8 mouse cellular contexts compared by ENCODE assay signal in the genomic region with DNA sequence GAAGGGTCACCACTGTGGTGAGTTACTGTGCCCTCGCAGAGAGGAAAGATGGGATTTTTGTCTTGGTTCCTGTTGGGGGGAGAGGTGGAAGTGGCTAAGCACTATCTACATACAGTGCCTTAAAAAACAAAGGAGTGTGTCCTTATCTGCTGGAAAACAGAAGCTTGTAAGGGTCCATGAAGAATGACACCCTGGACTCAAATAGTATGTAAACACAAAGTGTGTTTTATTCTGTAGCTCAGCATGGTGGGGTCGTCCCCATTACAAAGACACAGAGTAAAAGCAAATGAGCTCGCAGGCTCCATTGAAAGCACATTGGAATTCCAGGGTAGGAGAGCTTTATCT. TPM values are rescaled to one million over a fixed set of nuclear protein-coding genes. Genes with fewer than 3 reads are reported as not detected.
DNase-seq lines count a peak whose midpoint lies in the region; ATAC-seq and TF ChIP-seq lines count a peak whose summit lies in the region.

No protein-coding gene starts in this region.

- 23% methylated on average over 3 of the region's 3 CpGs for WGBS in liver, adult 2 months
- 43% methylated on average over 3 of the region's 3 CpGs for WGBS in embryonic facial prominence, embryonic 11.5 days
- 32% methylated on average over 3 of the region's 3 CpGs for WGBS in intestine, embryonic 15.5 days
- 35% methylated on average over 3 of the region's 3 CpGs for WGBS in neural tube, embryonic 12.5 days
- 55% methylated on average over 3 of the region's 3 CpGs for WGBS in thymus, adult 2 months

- peak overlapping the region; percentile 64 for H3K4me2 ChIP-seq in embryonic facial prominence, embryonic 11.5 days (ENCODE audit: low read depth, low read length)
- H3K4me2 ChIP-seq in intestine, embryonic 15.5 days (replicated peaks) = peak overlapping the region; percentile 86
- H3K4me2 ChIP-seq in neural tube, embryonic 12.5 days (replicated peaks) = peak overlapping the region; percentile 73

- H3K79me2 ChIP-seq in liver, adult 2 months (ENCODE audit: control insufficient read depth, insufficient read depth, low read length) = no peaks in the 10 kb centered on the region

- H3K9me3 ChIP-seq in embryonic facial prominence, embryonic 11.5 days (replicated peaks; ENCODE audit: control insufficient read depth, low read length) = no peaks in the 10 kb centered on the region
- no peaks in the 10 kb centered on the region for H3K9me3 ChIP-seq in intestine, embryonic 15.5 days
- H3K9me3 ChIP-seq in neural tube, embryonic 12.5 days = no peaks in the 10 kb centered on the region

- no peak for TF ChIP-seq CTCF in liver, adult 2 months (IDR thresholded peaks at IDR 0.05; ENCODE audit: low read depth, low read length)
- no peak for TF ChIP-seq CTCF in thymus, adult 2 months (IDR thresholded peaks at IDR 0.05; ENCODE audit: borderline replicate concordance, control insufficient read depth, extremely low read depth, insufficient read depth, low read length, poor library complexity)

- peak overlapping the region; percentile 81 for H3K27ac ChIP-seq in liver, adult 2 months (replicated peaks; ENCODE audit: insufficient read depth, low read depth, low read length)
- no peak overlapping the region for H3K27ac ChIP-seq in embryonic facial prominence, embryonic 11.5 days (replicated peaks; ENCODE audit: low read depth, low read length)
- peak overlapping the region; percentile 89 for H3K27ac ChIP-seq in intestine, embryonic 15.5 days
- no peak overlapping the region for H3K27ac ChIP-seq in neural tube, embryonic 12.5 days
- H3K27ac ChIP-seq in thymus, adult 2 months (ENCODE audit: control insufficient read depth, insufficient read depth, low read length) = no peak overlapping the region

- no peak for TF ChIP-seq POLR2A in liver, adult 2 months (IDR thresholded peaks at IDR 0.05; ENCODE audit: extremely low read depth, insufficient read depth, low read length)
- no peak for TF ChIP-seq POLR2A in thymus, adult 2 months (IDR thresholded peaks at IDR 0.05; ENCODE audit: control insufficient read depth, extremely low read depth, insufficient read depth, low read length, poor library complexity)

- H3K4me1 ChIP-seq in liver, adult 2 months (ENCODE audit: control insufficient read depth, insufficient read depth, low read length) = peaks cover 8% of the 10 kb centered on the region; the same call in 1 of the 2 replicates
- H3K4me1 ChIP-seq in embryonic facial prominence, embryonic 11.5 days (ENCODE audit: control insufficient read depth, insufficient read depth, low read length) = no peaks in the 10 kb centered on the region
- H3K4me1 ChIP-seq in intestine, embryonic 15.5 days (replicated peaks) = peaks cover 4% of the 10 kb centered on the region; the same call in 1 of the 2 replicates
- H3K4me1 ChIP-seq in neural tube, embryonic 12.5 days = peaks cover 5% of the 10 kb centered on the region; the same call in 1 of the 2 replicates
- H3K4me1 ChIP-seq in thymus, adult 2 months (replicated peaks; ENCODE audit: control insufficient read depth, insufficient read depth, low read length) = 0 out of 2 replicates have a peak, but pooled peaks cover 5% of the 10 kb centered on the region

- H3K27me3 ChIP-seq in liver, adult 2 months (ENCODE audit: control insufficient read depth, insufficient read depth, low read length) = no peaks in the 10 kb centered on the region
- no peaks in the 10 kb centered on the region for H3K27me3 ChIP-seq in embryonic facial prominence, embryonic 11.5 days (ENCODE audit: control insufficient read depth, insufficient read depth, low read length)
- H3K27me3 ChIP-seq in intestine, embryonic 15.5 days (replicated peaks) = no peaks in the 10 kb centered on the region
- H3K27me3 ChIP-seq in neural tube, embryonic 12.5 days (replicated peaks) = no peaks in the 10 kb centered on the region
- no peaks in the 10 kb centered on the region for H3K27me3 ChIP-seq in thymus, adult 2 months (ENCODE audit: control insufficient read depth, insufficient read depth, low read length)

- peaks cover 7% of the 10 kb centered on the region for H3K36me3 ChIP-seq in liver, adult 2 months (ENCODE audit: control insufficient read depth, insufficient read depth, low read length)
- H3K36me3 ChIP-seq in embryonic facial prominence, embryonic 11.5 days (replicated peaks; ENCODE audit: control insufficient read depth, insufficient read depth, low read depth, low read length) = no peaks in the 10 kb centered on the region
- no peaks in the 10 kb centered on the region for H3K36me3 ChIP-seq in intestine, embryonic 15.5 days
- no peaks in the 10 kb centered on the region for H3K36me3 ChIP-seq in neural tube, embryonic 12.5 days
- no peaks in the 10 kb centered on the region for H3K36me3 ChIP-seq in thymus, adult 2 months (ENCODE audit: control insufficient read depth, insufficient read depth, low read length)

- H3K4me3 ChIP-seq in liver, adult 2 months (ENCODE audit: insufficient read depth, low read depth, low read length) = peak overlapping the region; percentile 74
- H3K4me3 ChIP-seq in embryonic facial prominence, embryonic 11.5 days (ENCODE audit: low read depth, low read length) = peak overlapping the region; percentile 66
- peak overlapping the region; percentile 73 for H3K4me3 ChIP-seq in intestine, embryonic 15.5 days (replicated peaks)
- H3K4me3 ChIP-seq in neural tube, embryonic 12.5 days = peak overlapping the region; percentile 53
- no peak overlapping the region for H3K4me3 ChIP-seq in thymus, adult 2 months (ENCODE audit: control insufficient read depth, insufficient read depth, low read length)

- ATAC-seq in embryonic facial prominence, embryonic 11.5 days (replicated peaks; ENCODE audit: insufficient number of reproducible peaks, low FRiP score, low TSS enrichment, low read depth) = no peak
- no peak; the same call in 1 of the 2 replicates for ATAC-seq in intestine, embryonic 15.5 days
- no peak; the same call in 1 of the 2 replicates for ATAC-seq in neural tube, embryonic 12.5 days (ENCODE audit: low FRiP score, low read depth)

- DNase-seq in liver, adult 2 months (ENCODE audit: extremely low read depth, low read depth, low spot score) = no peak
- DNase-seq in liver = no peak
- no peak for DNase-seq in embryonic facial prominence, embryonic 11.5 days (ENCODE audit: low spot score)
- DNase-seq in thymus, postnatal 14 days = no peak
- no peak for DNase-seq in thymus, adult 2 months
- no peak for DNase-seq in kidney, postnatal 36 days

- peak overlapping the region; percentile 87; the same call in 1 of the 2 replicates for H3K9ac ChIP-seq in liver, adult 2 months (ENCODE audit: low read depth, low read length)
- H3K9ac ChIP-seq in embryonic facial prominence, embryonic 11.5 days (replicated peaks; ENCODE audit: low read length) = peak overlapping the region; percentile 81
- peak overlapping the region; percentile 87 for H3K9ac ChIP-seq in intestine, embryonic 15.5 days
- H3K9ac ChIP-seq in neural tube, embryonic 12.5 days = peak overlapping the region; percentile 63

RNA-seq across cellular contexts. Expression of a gene that starts 0.8 kb away (rescaled TPM):
- total RNA-seq in liver, adult 2 months (2014; rRNA removed) = 9.3 and 14.3 TPM in 2 replicates
- polyA plus RNA-seq in liver, adult 2 months (2012; rRNA removed) = 7.8 and 9.7 TPM in 2 replicates
- 17.5 and 18.5 TPM in 2 replicates for polyA plus RNA-seq in embryonic facial prominence, embryonic 11.5 days (2014; fragmentation: Nextera tagmentation; extraction: Ambion mirVana)
- 14.2 and 18.3 TPM in 2 replicates for polyA plus RNA-seq in intestine, embryonic 15.5 days (2015; fragmentation: Nextera tagmentation; extraction: Ambion mirVana)
- 18.5 and 18.6 TPM in 2 replicates for polyA plus RNA-seq in neural tube, embryonic 12.5 days (2016; fragmentation: Nextera tagmentation; extraction: Ambion mirVana)
- polyA plus RNA-seq in thymus, adult 2 months (2012; rRNA removed) = 10.7 and 12.1 TPM in 2 replicates

RNA-seq across cellular contexts. Expression of a gene that starts 45.0 kb away (rescaled TPM):
- total RNA-seq in liver, adult 2 months (2014; rRNA removed) = 303 and 359 TPM in 2 replicates
- polyA plus RNA-seq in liver, adult 2 months (2012; rRNA removed) = 165 and 187 TPM in 2 replicates
- 455 and 466 TPM in 2 replicates for polyA plus RNA-seq in embryonic facial prominence, embryonic 11.5 days (2014; fragmentation: Nextera tagmentation; extraction: Ambion mirVana)
- polyA plus RNA-seq in intestine, embryonic 15.5 days (2015; fragmentation: Nextera tagmentation; extraction: Ambion mirVana) = 193 and 208 TPM in 2 replicates
- polyA plus RNA-seq in neural tube, embryonic 12.5 days (2016; fragmentation: Nextera tagmentation; extraction: Ambion mirVana) = 253 and 263 TPM in 2 replicates
- polyA plus RNA-seq in thymus, adult 2 months (2012; rRNA removed) = 70.4 and 75.9 TPM in 2 replicates

RNA-seq across cellular contexts. Expression of a gene that starts 45.3 kb away (rescaled TPM):
- 22.8 and 30.3 TPM in 2 replicates for total RNA-seq in liver, adult 2 months (2014; rRNA removed)
- 5.3 and 6.4 TPM in 2 replicates for polyA plus RNA-seq in liver, adult 2 months (2012; rRNA removed)
- 41.9 and 49.6 TPM in 2 replicates for polyA plus RNA-seq in embryonic facial prominence, embryonic 11.5 days (2014; fragmentation: Nextera tagmentation; extraction: Ambion mirVana)
- polyA plus RNA-seq in intestine, embryonic 15.5 days (2015; fragmentation: Nextera tagmentation; extraction: Ambion mirVana) = 27.4 and 30.7 TPM in 2 replicates
- polyA plus RNA-seq in neural tube, embryonic 12.5 days (2016; fragmentation: Nextera tagmentation; extraction: Ambion mirVana) = 22.4 and 23.1 TPM in 2 replicates
- 11.1 and 13.3 TPM in 2 replicates for polyA plus RNA-seq in thymus, adult 2 months (2012; rRNA removed)

Comparison
In these comparisons a context has a peak if more than half of its experiments do, and no peak if none do; other contexts are left out.
1. H3K27ac ChIP-seq: peak in liver, adult 2 months (single experiment) and intestine, embryonic 15.5 days (single experiment); none in embryonic facial prominence, embryonic 11.5 days (single experiment), neural tube, embryonic 12.5 days (single experiment) and thymus, adult 2 months (single experiment).
2. Peak in every context shown above with its lines, with median percentiles within 50 percentile points of each other: H3K9ac ChIP-seq and H3K4me2 ChIP-seq.